Mouse (Mus musculus) ES-E14 (cell line): ENCODE data around the gene Fam89a. TPM values are rescaled to one million over a fixed set of nuclear protein-coding genes. Genes with fewer than 3 reads are reported as not detected.

ENCODE experiments used
- DNase-seq: peaks from one replicate; pipeline ENCODE4 v3.0.0-alpha.2; 2013; ENCODE audit warnings: low read depth, low spot score
- H3K27ac ChIP-seq: 2 replicates; pipeline ENCODE4 v1.5.1; 2012; ENCODE audit warnings: low read depth, mild to moderate bottlenecking, low read length, moderate library complexity, mixed read lengths; ENCODE audit not compliant: poor library complexity, insufficient read depth, severe bottlenecking
- H3K36me3 ChIP-seq: 2 replicates; pipeline ENCODE4 v1.6.1; 2012; ENCODE audit warnings: mild to moderate bottlenecking, low read length, moderate library complexity, mixed read lengths; ENCODE audit not compliant: control insufficient read depth, poor library complexity, insufficient read depth, severe bottlenecking
- H3K4me1 ChIP-seq, 2 experiments: fragments of 150-350 bp in 1 of 2; sonication (generic) in 1 of 2; 2 replicates each; pipeline ENCODE4 v1.6.1; 2012; ENCODE audit warnings: low read length in 2 of 2, mild to moderate bottlenecking in 1 of 2, mixed read lengths in 1 of 2; ENCODE audit not compliant: control insufficient read depth in 2 of 2, insufficient read depth in 2 of 2, poor library complexity in 1 of 2
- H3K4me3 ChIP-seq, 2 experiments: fragments of 150-350 bp in 1 of 2; sonication (generic) in 1 of 2; 2 replicates each; pipeline ENCODE4 v1.5.1; 2012; ENCODE audit warnings: low read length in 2 of 2, low read depth in 1 of 2, mild to moderate bottlenecking in 1 of 2, mixed read lengths in 1 of 2; ENCODE audit not compliant: insufficient read depth in 1 of 2, poor library complexity in 1 of 2, severe bottlenecking in 1 of 2
- H3K9ac ChIP-seq: 2 replicates; pipeline ENCODE4 v1.6.1; 2012; ENCODE audit warnings: low read depth, mild to moderate bottlenecking, low read length, mixed read lengths; ENCODE audit not compliant: poor library complexity, insufficient read depth, severe bottlenecking
- H3K9me3 ChIP-seq: fragments of 150-350 bp; sonication (generic); 2 replicates; pipeline ENCODE4 v1.6.1; 2012; ENCODE audit warnings: low read depth, mild to moderate bottlenecking, low read length; ENCODE audit not compliant: control insufficient read depth, insufficient read depth
- CHD2 ChIP-seq: IDR thresholded peaks from 2 replicates; pipeline ENCODE4 v1.6.1; 2014; ENCODE audit warnings: mild to moderate bottlenecking, low read depth, low read length, inconsistent platforms
- HCFC1 ChIP-seq: IDR thresholded peaks from 2 replicates; pipeline ENCODE4 v1.6.1; 2012; ENCODE audit warnings: low read length, inconsistent platforms, borderline replicate concordance; ENCODE audit not compliant: insufficient read depth
- MAFK ChIP-seq: IDR thresholded peaks from 2 replicates; pipeline ENCODE4 v1.6.1; 2014; ENCODE audit warnings: mild to moderate bottlenecking, low read depth, low read length, inconsistent platforms; ENCODE audit not compliant: insufficient read depth
- ZC3H11A ChIP-seq: IDR thresholded peaks from 2 replicates; pipeline ENCODE4 v1.6.1; 2012; ENCODE audit warnings: low read depth, mild to moderate bottlenecking, inconsistent platforms, low read length, borderline replicate concordance
- ZNF384 ChIP-seq: IDR thresholded peaks from 2 replicates; pipeline ENCODE4 v1.6.1; 2012; ENCODE audit warnings: low read depth, low read length, inconsistent platforms
- in situ Hi-C, 2 experiments: fragments of 600-800 bp; cut with MboI; formaldehyde crosslinking; loops; one replicate each; pipeline ENCODE4 v1.15.1; 2025; ENCODE audit warnings: low sequenced_read_pairs in 2 of 2, inconsistent platforms in 1 of 2; ENCODE audit not compliant: unreplicated experiment in 2 of 2
- total RNA-seq: library from RNA; depleted of rRNA; stranded (reverse); fragments of 300-350 nt; gene quantifications from 2 replicates; pipeline ENCODE4 v1.2.3, GENCODE M21; 2012; rRNA removed

Fam89a gene
- total RNA-seq, 1 experiment: 2.9 TPM

GRCm38 (mm10) chr8:124700271-124700670 is 51.4 kb downstream of the Fam89a start:
- Histone ChIP-seq H3K4me3 (no peak overlapping the region), H3K27ac (no peak overlapping the region), H3K9ac (no peak overlapping the region), H3K36me3 (peaks cover 46% of the 10 kb centered on the region), H3K4me1 (no peaks in the 10 kb centered on the region), H3K9me3 (no peaks in the 10 kb centered on the region)
- no peak for TF ChIP-seq CHD2
- no peak for TF ChIP-seq ZNF384
- TF ChIP-seq ZC3H11A: no peak
- TF ChIP-seq HCFC1: no peak
- no peak for TF ChIP-seq MAFK
- in situ Hi-C loops: no loop called here
- no peak for DNase-seq

GRCm38 (mm10) chr8:124695424-124696100 is 56.1 kb downstream of the Fam89a start:
- Histone ChIP-seq H3K4me1 (no peaks in the 10 kb centered on the region), H3K36me3 (peaks cover 51% of the 10 kb centered on the region), H3K9me3 (no peaks in the 10 kb centered on the region), H3K27ac (no peak overlapping the region), H3K9ac (no peak overlapping the region), H3K4me3 (no peak overlapping the region)
- in situ Hi-C loops: no loop called here
- no peak for TF ChIP-seq ZNF384
- no peak for TF ChIP-seq CHD2
- no peak for TF ChIP-seq MAFK
- no peak for TF ChIP-seq ZC3H11A
- TF ChIP-seq HCFC1: no peak
- DNase-seq: no peak

- TF ChIP-seq ZC3H11A (no peak), MAFK (no peak), CHD2 (no peak), ZNF384 (no peak), HCFC1 (no peak)
- in situ Hi-C loops: no loop called here
- H3K4me3 ChIP-seq: no peak overlapping the region
- no peak overlapping the region for H3K9ac ChIP-seq
- H3K4me1 ChIP-seq: no peaks in the 10 kb centered on the region
- H3K27ac ChIP-seq: no peak overlapping the region
- no peak for DNase-seq
- H3K9me3 ChIP-seq: no peaks in the 10 kb centered on the region
- peaks cover 37% of the 10 kb centered on the region for H3K36me3 ChIP-seq
Measured at GRCm38 (mm10) chr8:124691706-124692105, 59.9 kb downstream of the Fam89a start.

Other genes starting within 250 kb of the Fam89a start
- 29.5 and 31.4 TPM in 2 replicates for gene Cog2, start 231.1 kb downstream of the Fam89a start, total RNA-seq
- 0.16 TPM in 1 of 2 replicates, not detected in the other for gene Agt, start 182.1 kb downstream of the Fam89a start, total RNA-seq
- not detected in 2 replicates for gene Capn9, start 175.7 kb downstream of the Fam89a start, total RNA-seq
- gene 2310022B05Rik, start 88.5 kb downstream of the Fam89a start, total RNA-seq: 7.5 and 8.1 TPM in 2 replicates
- 74.8 and 108 TPM in 2 replicates for gene Ttc13, start 29.8 kb downstream of the Fam89a start, total RNA-seq
- gene Arv1, start 29.7 kb downstream of the Fam89a start, total RNA-seq: 25.1 and 28.3 TPM in 2 replicates
- 0.40 and 0.48 TPM in 2 replicates for gene Trim67, start 41.3 kb upstream of the Fam89a start, total RNA-seq
- 102 and 136 TPM in 2 replicates for gene Gnpat, start 111.2 kb upstream of the Fam89a start, total RNA-seq
- 71.5 and 83.6 TPM in 2 replicates for gene 2810004N23Rik, start 111.3 kb upstream of the Fam89a start, total RNA-seq
- 12.8 and 16.8 TPM in 2 replicates for gene Exoc8, start 145.9 kb upstream of the Fam89a start, total RNA-seq
- gene Sprtn, start 146.1 kb upstream of the Fam89a start, total RNA-seq: 10.7 and 16.8 TPM in 2 replicates
- gene Egln1, start 197.5 kb upstream of the Fam89a start, total RNA-seq: 13.1 and 15.8 TPM in 2 replicates